Mouse (Mus musculus): ENCODE measurements at regions not wholly inside any gene's neighbourhood (a gene's known extent, or its start where the extent isn't known, plus 50 kb on each side); places are given as distances from the start of the nearest gene placed in this dataset.

- DNase-seq = no peak
Observed at GRCm38 (mm10) chr6:55627228-55627627, 53.8 kb downstream of the Neurod6 start.

- no peak for DNase-seq
Observed at GRCm38 (mm10) chr6:55620366-55620765, 60.7 kb downstream of the Neurod6 start.

- peak; percentile 4 for DNase-seq
Observed at GRCm38 (mm10) chr6:55617922-55618481, 63.1 kb downstream of the Neurod6 start.

- DNase-seq = no peak
Observed at GRCm38 (mm10) chr6:55610395-55610794, 70.7 kb downstream of the Neurod6 start.

- DNase-seq = no peak
Observed at GRCm38 (mm10) chr6:55609976-55610375, 71.1 kb downstream of the Neurod6 start.

GRCm38 (mm10) chr6:55609053-55609452, 72.0 kb downstream of the Neurod6 start:
- DNase-seq = no peak

GRCm38 (mm10) chr6:55597088-55597487, 84.0 kb downstream of the Neurod6 start:
- DNase-seq = no peak

- no peak for DNase-seq
Observed at GRCm38 (mm10) chr6:55592126-55592525, 88.9 kb downstream of the Neurod6 start.

- DNase-seq = no peak
Observed at GRCm38 (mm10) chr6:55581106-55581505, 100.0 kb downstream of the Neurod6 start.

GRCm38 (mm10) chr6:55580036-55580435, 101.0 kb downstream of the Neurod6 start:
- DNase-seq = no peak

GRCm38 (mm10) chr6:55579611-55580010, 101.5 kb downstream of the Neurod6 start:
- no peak for DNase-seq

- DNase-seq = no peak
Observed at GRCm38 (mm10) chr6:55579105-55579504, 102.0 kb downstream of the Neurod6 start.

- DNase-seq = no peak
Observed at GRCm38 (mm10) chr6:55578051-55578450, 103.0 kb downstream of the Neurod6 start.

- no peak for DNase-seq
Observed at GRCm38 (mm10) chr6:55567521-55567920, 113.5 kb downstream of the Neurod6 start.

- no peak for DNase-seq
Observed at GRCm38 (mm10) chr6:55565260-55566209, 113.8 kb downstream of the Adcyap1r1 start.

GRCm38 (mm10) chr6:55560606-55561005, 108.8 kb downstream of the Adcyap1r1 start:
- no peak for DNase-seq

- no peak for DNase-seq
Observed at GRCm38 (mm10) chr6:55559797-55560196, 108.0 kb downstream of the Adcyap1r1 start.

Data from adrenal gland, adult 2 months (tissue).